ENCODE assay signal across 9 mouse cellular contexts in genomic region chr15:88868024-88868742, GRCm38 (mm10). TPM values are rescaled to one million over a fixed set of nuclear protein-coding genes. Genes with fewer than 3 reads are reported as not detected.
DNase-seq lines count a peak whose midpoint lies in the region; ATAC-seq and TF ChIP-seq lines count a peak whose summit lies in the region.
"Had no signal": no experiment of that assay in that cellular context is flagged by ENCODE, and none has a peak within 500 bp of the region (broad histone marks: within the 10 kb centered on the region; RNA-seq: fewer than 3 reads in every experiment).

No protein-coding gene starts in this region.

- ATAC-seq in embryonic facial prominence, embryonic 11.5 days (replicated peaks; ENCODE audit: insufficient number of reproducible peaks, low FRiP score, low TSS enrichment, low read depth) = no peak
- ATAC-seq in intestine, postnatal 0 days = peak; percentile 64
- peak; percentile 49 for ATAC-seq in liver, postnatal 0 days
- no peak for ATAC-seq in inflammation-experienced regulatory T-cells, adult 6 months

- H3K9me3 ChIP-seq in embryonic facial prominence, embryonic 11.5 days (replicated peaks; ENCODE audit: control insufficient read depth, low read length) = no peaks in the 10 kb centered on the region
- no peaks in the 10 kb centered on the region for H3K9me3 ChIP-seq in intestine, postnatal 0 days (ENCODE audit: control insufficient read depth)
- no peaks in the 10 kb centered on the region for H3K9me3 ChIP-seq in liver, postnatal 0 days (ENCODE audit: low read length)
- H3K9me3 ChIP-seq: hindbrain, embryonic 13.5 days had no signal

- peaks cover 12% of the 10 kb centered on the region for H3K4me1 ChIP-seq in embryonic facial prominence, embryonic 11.5 days (ENCODE audit: control insufficient read depth, insufficient read depth, low read length)
- H3K4me1 ChIP-seq in intestine, postnatal 0 days (replicated peaks; ENCODE audit: control insufficient read depth, insufficient read depth, low read length) = peaks cover 9% of the 10 kb centered on the region
- H3K4me1 ChIP-seq in liver, postnatal 0 days (ENCODE audit: insufficient read depth) = peaks cover 41% of the 10 kb centered on the region

- 68% methylated on average over 6 of the region's 6 CpGs for WGBS in embryonic facial prominence, embryonic 11.5 days
- 54% methylated on average over 6 of the region's 6 CpGs for WGBS in intestine, postnatal 0 days
- WGBS in liver, postnatal 0 days (ENCODE audit: insufficient replicate concordance) = 84% methylated on average over 6 of the region's 6 CpGs

- peaks cover 3% of the 10 kb centered on the region for H3K36me3 ChIP-seq in embryonic facial prominence, embryonic 11.5 days (replicated peaks; ENCODE audit: control insufficient read depth, insufficient read depth, low read depth, low read length)
- H3K36me3 ChIP-seq in intestine, postnatal 0 days (ENCODE audit: control insufficient read depth, insufficient read depth) = peaks cover 17% of the 10 kb centered on the region; the same call in 1 of the 2 replicates
- H3K36me3 ChIP-seq in liver, postnatal 0 days (replicated peaks; ENCODE audit: insufficient read depth, low read length) = peaks cover 19% of the 10 kb centered on the region

- peak; percentile 39 for DNase-seq in adrenal gland, postnatal 10 days
- DNase-seq in adrenal gland, adult 18-20 months (ENCODE audit: low spot score in 2 of 2) = no peak
- peak; percentile 40 for DNase-seq in embryonic facial prominence, embryonic 11.5 days (ENCODE audit: low spot score)
- peak; percentile 58 for DNase-seq in liver, postnatal 0 days
- no peak for DNase-seq in thymus, postnatal 36 days
- no peak for DNase-seq in thymus, postnatal 25 days

- no peaks in the 10 kb centered on the region for H3K27me3 ChIP-seq in embryonic facial prominence, embryonic 11.5 days (ENCODE audit: control insufficient read depth, insufficient read depth, low read length)
- H3K27me3 ChIP-seq in intestine, postnatal 0 days (replicated peaks; ENCODE audit: control insufficient read depth, insufficient read depth, low read length) = no peaks in the 10 kb centered on the region
- H3K27me3 ChIP-seq in liver, postnatal 0 days (ENCODE audit: insufficient read depth, low read length) = no peaks in the 10 kb centered on the region
- H3K27me3 ChIP-seq: hindbrain, embryonic 13.5 days had no signal

- TF ChIP-seq CTCF in intestine, postnatal 0 days (IDR thresholded peaks at IDR 0.05; ENCODE audit: low read depth) = no peak
- no peak for TF ChIP-seq CTCF in liver, postnatal 0 days (IDR thresholded peaks at IDR 0.05; ENCODE audit: low read depth)

- H3K4me2 ChIP-seq in embryonic facial prominence, embryonic 11.5 days (ENCODE audit: low read depth, low read length) = no peak overlapping the region
- H3K4me2 ChIP-seq in intestine, postnatal 0 days (replicated peaks; ENCODE audit: low read depth) = peak overlapping the region; percentile 6; the same call in 1 of the 2 replicates
- no peak overlapping the region for H3K4me2 ChIP-seq in liver, postnatal 0 days (ENCODE audit: low read depth, low read length)
- H3K4me2 ChIP-seq: hindbrain, embryonic 13.5 days had no signal

- H3K4me3 ChIP-seq in embryonic facial prominence, embryonic 11.5 days (ENCODE audit: low read depth, low read length) = no peak overlapping the region; the same call in 1 of the 2 replicates
- no peak overlapping the region for H3K4me3 ChIP-seq in intestine, postnatal 0 days (ENCODE audit: low read depth, low read length)
- H3K4me3 ChIP-seq in liver, postnatal 0 days (ENCODE audit: low read depth, low read length) = no peak overlapping the region
- H3K4me3 ChIP-seq: hindbrain, embryonic 13.5 days had no signal

- no peak overlapping the region for H3K9ac ChIP-seq in embryonic facial prominence, embryonic 11.5 days (replicated peaks; ENCODE audit: low read length)
- H3K9ac ChIP-seq in intestine, postnatal 0 days (ENCODE audit: low read depth, low read length) = no peak overlapping the region
- no peak overlapping the region for H3K9ac ChIP-seq in liver, postnatal 0 days (replicated peaks)
- H3K9ac ChIP-seq: hindbrain, embryonic 13.5 days had no signal

- TF ChIP-seq EP300 in liver, postnatal 0 days (IDR thresholded peaks at IDR 0.05; ENCODE audit: low read depth) = no peak; the same call in none of the 2 replicates

- H3K27ac ChIP-seq in embryonic facial prominence, embryonic 11.5 days (replicated peaks; ENCODE audit: low read depth, low read length) = 0 out of 2 replicates have a peak overlapping the region, but pooled peaks have one; percentile 20
- H3K27ac ChIP-seq in intestine, postnatal 0 days (ENCODE audit: low read depth, low read length) = peak overlapping the region; percentile 90
- peak overlapping the region; percentile 97 for H3K27ac ChIP-seq in liver, postnatal 0 days (ENCODE audit: low read depth)
- H3K27ac ChIP-seq: hindbrain, embryonic 13.5 days had no signal

RNA-seq across cellular contexts. Expression of gene Pim3, which starts 6.2 kb away (rescaled TPM):
- 10 to 100 TPM; 41.2 to 76.8 TPM for total RNA-seq in adrenal gland, postnatal 10 days (2021)
- total RNA-seq in adrenal gland, adult 18-20 months (2021) = 10 to 100 TPM; 74.3 to 84.7 TPM
- 34.5 and 37.4 TPM in 2 replicates for polyA plus RNA-seq in embryonic facial prominence, embryonic 11.5 days (2014; fragmentation: Nextera tagmentation; extraction: Ambion mirVana)
- 28.0 and 36.8 TPM in 2 replicates for polyA plus RNA-seq in intestine, postnatal 0 days (2015; fragmentation: Nextera tagmentation; extraction: Ambion mirVana)
- polyA plus RNA-seq in liver, postnatal 0 days (2015; fragmentation: Nextera tagmentation; extraction: Ambion mirVana) = 18.4 and 34.2 TPM in 2 replicates
- polyA plus RNA-seq in inflammation-experienced regulatory T-cells, adult 6 months (2017; shearing (Covaris generic)) = 1 to 10 TPM; 3.0 to 4.1 (median 4.0) TPM

RNA-seq across cellular contexts. Expression of gene Creld2, which starts 48.7 kb away (rescaled TPM):
- 10 to 100 TPM; 26.6 to 34.4 TPM for total RNA-seq in adrenal gland, postnatal 10 days (2021)
- 10 to 100 TPM; 45.3 to 51.7 TPM for total RNA-seq in adrenal gland, adult 18-20 months (2021)
- polyA plus RNA-seq in embryonic facial prominence, embryonic 11.5 days (2014; fragmentation: Nextera tagmentation; extraction: Ambion mirVana) = 76.6 and 77.6 TPM in 2 replicates
- 67.8 and 67.9 TPM in 2 replicates for polyA plus RNA-seq in intestine, postnatal 0 days (2015; fragmentation: Nextera tagmentation; extraction: Ambion mirVana)
- polyA plus RNA-seq in liver, postnatal 0 days (2015; fragmentation: Nextera tagmentation; extraction: Ambion mirVana) = 32.9 and 33.1 TPM in 2 replicates
- polyA plus RNA-seq in inflammation-experienced regulatory T-cells, adult 6 months (2017; shearing (Covaris generic)) = 10 to 100 TPM; 22.9 to 40.9 (median 28.4) TPM

RNA-seq across cellular contexts. Expression of gene Alg12, which starts 49.1 kb away (rescaled TPM):
- 10 to 100 TPM; 10.4 to 10.7 TPM for total RNA-seq in adrenal gland, postnatal 10 days (2021)
- total RNA-seq in adrenal gland, adult 18-20 months (2021) = 10 to 100 TPM; 14.4 to 15.2 TPM
- 11.0 and 11.3 TPM in 2 replicates for polyA plus RNA-seq in embryonic facial prominence, embryonic 11.5 days (2014; fragmentation: Nextera tagmentation; extraction: Ambion mirVana)
- 7.3 and 8.4 TPM in 2 replicates for polyA plus RNA-seq in intestine, postnatal 0 days (2015; fragmentation: Nextera tagmentation; extraction: Ambion mirVana)
- 3.6 and 3.7 TPM in 2 replicates for polyA plus RNA-seq in liver, postnatal 0 days (2015; fragmentation: Nextera tagmentation; extraction: Ambion mirVana)
- polyA plus RNA-seq in inflammation-experienced regulatory T-cells, adult 6 months (2017; shearing (Covaris generic)) = 10 to 100 TPM; 12.8 to 22.4 (median 15.8) TPM

Comparison
In these comparisons a context has a peak if more than half of its experiments do, and no peak if none do; other contexts are left out.
1. DNase-seq: peak in adrenal gland, postnatal 10 days (single experiment), embryonic facial prominence, embryonic 11.5 days (single experiment) and liver, postnatal 0 days (single experiment); none in adrenal gland, adult 18-20 months (0 of 2), thymus, postnatal 36 days (0 of 2) and thymus, postnatal 25 days (single experiment).
2. ATAC-seq: peak in intestine, postnatal 0 days (single experiment) and liver, postnatal 0 days (single experiment); none in embryonic facial prominence, embryonic 11.5 days (single experiment) and inflammation-experienced regulatory T-cells, adult 6 months (single experiment).
3. H3K27ac ChIP-seq: peak in every context shown above with its lines; median percentile 97 in liver, postnatal 0 days; 90 in intestine, postnatal 0 days; 20 in embryonic facial prominence, embryonic 11.5 days.